Mouse (Mus musculus): ENCODE measurements around the gene Mrpl24. TPM values are rescaled to one million over a fixed set of nuclear protein-coding genes. Genes with fewer than 3 reads are reported as not detected.

Gene Mrpl24
- total and polyA plus RNA-seq, 2 experiments from 2014 or later, result 43.2 to 44.6 TPM

DNA sequence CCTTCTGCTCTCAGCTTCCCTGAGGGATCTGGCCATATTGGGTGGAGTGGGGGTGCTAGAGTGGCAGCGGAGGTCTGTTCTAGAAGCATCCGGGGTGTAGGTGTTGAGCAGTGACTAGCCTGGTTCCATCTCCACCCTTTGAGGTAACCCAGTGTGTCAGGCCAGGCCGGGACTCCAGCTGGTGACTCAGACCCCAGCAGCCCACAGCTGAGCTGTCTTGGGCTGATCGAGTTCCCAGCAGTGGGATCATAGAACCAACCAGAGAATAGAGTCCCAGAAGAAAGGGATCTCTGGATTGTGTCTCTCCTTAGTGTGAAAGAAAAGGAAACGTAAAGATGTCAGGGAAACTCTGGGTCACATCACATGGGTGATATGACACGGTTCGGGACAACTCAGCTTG, 40.1 kb downstream of the Mrpl24 start:
- Histone ChIP-seq H3K9ac (replicated peaks; ENCODE audit: low read length) (no peak overlapping the region), H3K4me1 (ENCODE audit: insufficient read depth, low read length) (peaks cover 6% of the 10 kb centered on the region), H3K4me3 (ENCODE audit: low read length) (no peak overlapping the region), H3K36me3 (ENCODE audit: insufficient read depth, low read length) (no peaks in the 10 kb centered on the region), H3K9me3 (ENCODE audit: low read length) (no peaks in the 10 kb centered on the region), H3K4me2 (ENCODE audit: low read depth, low read length) (no peak overlapping the region), H3K27me3 (ENCODE audit: insufficient read depth, low read length) (no peaks in the 10 kb centered on the region), H3K27ac (no peak overlapping the region)
- WGBS, result 48% methylated on average over 7 of the region's 7 CpGs
- ATAC-seq (no peak), DNase-seq (ENCODE audit: low spot score) (no peak)
- no peak for TF ChIP-seq CTCF (IDR thresholded peaks at IDR 0.05; ENCODE audit: low read depth)

DNA sequence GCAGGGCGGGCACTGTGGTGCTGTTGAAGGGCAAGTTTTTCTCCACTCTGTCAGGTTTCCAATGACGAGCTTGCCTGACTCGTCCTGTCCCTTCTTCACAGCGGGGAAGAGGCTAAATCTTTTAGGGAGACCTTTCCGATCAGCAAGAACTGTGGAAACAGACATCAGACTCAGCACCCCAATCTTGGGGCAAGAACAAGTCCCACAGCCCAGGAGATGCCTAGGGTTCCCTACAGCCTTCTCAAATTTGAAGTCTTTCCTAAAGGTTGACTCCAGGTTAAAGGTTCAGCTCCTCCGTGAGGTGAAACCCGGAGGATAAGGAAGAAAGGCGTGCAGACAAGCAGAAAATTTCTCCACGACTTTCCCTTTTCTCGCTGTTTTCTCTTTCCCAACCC, 40.9 kb downstream of the Mrpl24 start:
- Histone ChIP-seq H3K27me3 (ENCODE audit: insufficient read depth, low read length) (no peaks in the 10 kb centered on the region), H3K36me3 (ENCODE audit: insufficient read depth, low read length) (no peaks in the 10 kb centered on the region), H3K9ac (replicated peaks; ENCODE audit: low read length) (peak overlapping the region; percentile 61), H3K4me3 (ENCODE audit: low read length) (peak overlapping the region; percentile 49), H3K4me1 (ENCODE audit: insufficient read depth, low read length) (peaks cover 6% of the 10 kb centered on the region), H3K27ac (peak overlapping the region; percentile 61; the same call in 1 of the 2 replicates), H3K4me2 (ENCODE audit: low read depth, low read length) (peak overlapping the region; percentile 91), H3K9me3 (ENCODE audit: low read length) (no peaks in the 10 kb centered on the region)
- no peak for ATAC-seq
- no peak for DNase-seq (ENCODE audit: low spot score)
- TF ChIP-seq CTCF (IDR thresholded peaks at IDR 0.05; ENCODE audit: low read depth), result no peak
- 8% methylated on average over 10 of the region's 10 CpGs for WGBS

- under 1% methylated on average over 27 of the region's 27 CpGs for WGBS
- H3K4me3 ChIP-seq (ENCODE audit: low read length), result peak overlapping the region; percentile 49
- peak overlapping the region; percentile 61; the same call in 1 of the 2 replicates for H3K27ac ChIP-seq
- H3K4me2 ChIP-seq (ENCODE audit: low read depth, low read length), result peak overlapping the region; percentile 91
- ATAC-seq (peak; percentile 98), DNase-seq (ENCODE audit: low spot score) (peak; percentile 96)
- TF ChIP-seq CTCF (IDR thresholded peaks at IDR 0.05; ENCODE audit: low read depth), result peak; percentile 96
- peaks cover 6% of the 10 kb centered on the region for H3K4me1 ChIP-seq (ENCODE audit: insufficient read depth, low read length)
- peak overlapping the region; percentile 61 for H3K9ac ChIP-seq (replicated peaks; ENCODE audit: low read length)
- H3K9me3 ChIP-seq (ENCODE audit: low read length), result no peaks in the 10 kb centered on the region
- H3K27me3 ChIP-seq (ENCODE audit: insufficient read depth, low read length), result no peaks in the 10 kb centered on the region
- no peaks in the 10 kb centered on the region for H3K36me3 ChIP-seq (ENCODE audit: insufficient read depth, low read length)
Measured at GRCm38 (mm10) chr3:87960586-87961191, 41.4 kb downstream of the Mrpl24 start.

GRCm38 (mm10) chr3:87970184-87970938, 51.1 kb downstream of the Mrpl24 start:
- Histone ChIP-seq H3K36me3 (ENCODE audit: insufficient read depth, low read length) (no peaks in the 10 kb centered on the region), H3K4me2 (ENCODE audit: low read depth, low read length) (peak overlapping the region; percentile 67), H3K27me3 (ENCODE audit: insufficient read depth, low read length) (no peaks in the 10 kb centered on the region), H3K4me3 (ENCODE audit: low read length) (peak overlapping the region; percentile 47), H3K4me1 (ENCODE audit: insufficient read depth, low read length) (peaks cover 12% of the 10 kb centered on the region), H3K9me3 (ENCODE audit: low read length) (no peaks in the 10 kb centered on the region), H3K27ac (no peak overlapping the region; the same call in 1 of the 2 replicates), H3K9ac (replicated peaks; ENCODE audit: low read length) (no peak overlapping the region)
- WGBS, result under 1% methylated on average over 21 of the region's 21 CpGs
- TF ChIP-seq CTCF (IDR thresholded peaks at IDR 0.05; ENCODE audit: low read depth), result peak; percentile 75
- peak; percentile 83 for DNase-seq (ENCODE audit: low spot score)
- ATAC-seq, result no peak

DNA sequence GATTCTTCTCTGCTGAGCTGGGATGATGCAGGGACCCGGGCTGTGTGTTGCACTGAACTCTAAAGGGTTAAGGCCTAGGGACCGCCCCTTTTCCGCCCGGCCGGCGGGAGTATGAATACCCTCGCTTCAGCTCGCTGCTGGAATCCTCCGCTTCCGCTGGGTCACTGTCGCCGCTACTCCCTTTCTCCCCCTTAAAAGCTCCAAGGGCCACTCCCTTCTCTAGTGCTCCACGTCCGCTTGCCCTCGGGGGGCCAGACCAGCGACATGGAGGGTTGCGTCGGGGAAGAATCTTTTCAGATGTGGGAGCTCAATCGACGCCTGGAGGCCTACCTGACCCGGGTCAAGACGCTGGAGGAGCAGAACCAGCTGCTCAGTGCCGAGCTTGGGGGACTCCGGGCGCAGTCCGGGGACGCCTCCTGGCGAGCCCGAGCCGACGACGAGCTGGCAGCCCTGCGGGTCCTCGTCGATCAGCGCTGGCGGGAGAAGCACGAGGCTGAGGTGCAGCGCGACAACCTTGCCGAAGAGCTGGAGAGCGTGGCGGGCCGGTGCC, 51.7 kb downstream of the Mrpl24 start, which contains the start of gene Nes:
Nes (plus strand) TSS at position 140 of the 550 bp plus-strand sequence.
- Histone ChIP-seq H3K9ac (replicated peaks; ENCODE audit: low read length) (peak within 1 kb of the TSS; percentile 55), H3K27ac (peak within 1 kb of the TSS; percentile 66), H3K4me3 (ENCODE audit: low read length) (peak within 1 kb of the TSS; percentile 47), H3K27me3 (ENCODE audit: insufficient read depth, low read length) (no peaks in the 10 kb centered on the region), H3K4me1 (ENCODE audit: insufficient read depth, low read length) (peaks cover 12% of the 10 kb centered on the region), H3K4me2 (ENCODE audit: low read depth, low read length) (peak within 1 kb of the TSS; percentile 67), H3K9me3 (ENCODE audit: low read length) (no peaks in the 10 kb centered on the region), H3K36me3 (ENCODE audit: insufficient read depth, low read length) (no peaks in the 10 kb centered on the region)
- ATAC-seq (peak; percentile 68), DNase-seq (ENCODE audit: low spot score) (peak; percentile 80)
- under 1% methylated on average over 44 of the region's 44 CpGs for WGBS
- TF ChIP-seq CTCF (IDR thresholded peaks at IDR 0.05; ENCODE audit: low read depth), result no peak

- TF ChIP-seq CTCF (IDR thresholded peaks at IDR 0.05; ENCODE audit: low read depth), result no peak
- no peak for DNase-seq (ENCODE audit: low spot score)
- H3K9me3 ChIP-seq (ENCODE audit: low read length), result no peaks in the 10 kb centered on the region
- peak overlapping the region; percentile 55 for H3K9ac ChIP-seq (replicated peaks; ENCODE audit: low read length)
- H3K27me3 ChIP-seq (ENCODE audit: insufficient read depth, low read length), result no peaks in the 10 kb centered on the region
- H3K27ac ChIP-seq, result peak overlapping the region; percentile 66
- ATAC-seq, result 0 out of 2 replicates have a peak, but pooled peaks have one; percentile 6
- 1% methylated on average over 49 of the region's 60 CpGs for WGBS
- peak overlapping the region; percentile 47 for H3K4me3 ChIP-seq (ENCODE audit: low read length)
- no peaks in the 10 kb centered on the region for H3K36me3 ChIP-seq (ENCODE audit: insufficient read depth, low read length)
- peak overlapping the region; percentile 67 for H3K4me2 ChIP-seq (ENCODE audit: low read depth, low read length)
- H3K4me1 ChIP-seq (ENCODE audit: insufficient read depth, low read length), result peaks cover 12% of the 10 kb centered on the region
Measured at GRCm38 (mm10) chr3:87971489-87972202, 52.3 kb downstream of the Mrpl24 start.
